Mouse (Mus musculus): ENCODE data around the gene Pakap. TPM values are rescaled to one million over a fixed set of nuclear protein-coding genes. Genes with fewer than 3 reads are reported as not detected.

The Pakap gene
- total and polyA plus RNA-seq, 2 experiments: 0.06 to 0.18 TPM

DNA sequence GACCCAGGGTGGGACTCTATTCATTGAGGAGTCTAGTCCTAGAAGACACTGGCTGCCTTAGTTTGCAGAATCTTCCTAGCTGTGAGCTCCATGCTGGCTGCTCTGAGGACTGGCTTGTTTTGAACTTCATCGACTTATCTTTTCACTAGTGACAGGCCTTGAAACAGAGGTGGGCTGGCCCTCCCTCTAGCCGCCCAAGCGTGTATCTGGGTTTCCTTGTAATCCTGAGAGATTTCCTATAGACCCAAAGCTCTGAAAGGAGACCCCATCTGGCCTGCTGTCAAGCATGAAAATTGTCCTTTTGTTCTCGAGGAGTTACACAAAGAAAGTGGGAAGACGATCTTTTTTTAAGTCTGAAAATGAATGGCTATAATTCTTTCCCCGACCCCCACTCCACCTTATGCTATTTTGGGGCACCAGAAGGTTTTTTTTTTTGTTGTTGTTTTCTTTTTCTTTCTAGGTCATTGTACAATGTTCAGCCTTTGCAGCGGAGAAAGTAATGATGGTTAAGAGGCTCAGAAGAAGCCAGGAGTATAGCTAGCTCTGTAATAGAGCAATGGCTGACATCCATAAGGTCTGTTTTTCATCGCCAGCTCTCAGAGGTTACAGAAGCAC is 256.8 kb downstream of the Pakap start:
- no peak for DNase-seq (ENCODE audit: extremely low read depth, low read depth, low spot score)
- no peak overlapping the region for H3K4me3 ChIP-seq (ENCODE audit: insufficient read depth, low read depth, low read length)
- H3K36me3 ChIP-seq (ENCODE audit: control insufficient read depth, insufficient read depth, low read length): no peaks in the 10 kb centered on the region
- no peaks in the 10 kb centered on the region for H3K79me2 ChIP-seq (ENCODE audit: control insufficient read depth, insufficient read depth, low read length)
- H3K27me3 ChIP-seq (ENCODE audit: control insufficient read depth, insufficient read depth, low read length): no peaks in the 10 kb centered on the region
- TF ChIP-seq CTCF (IDR thresholded peaks at IDR 0.05; ENCODE audit: low read depth, low read length): no peak
- no peak for TF ChIP-seq POLR2A (IDR thresholded peaks at IDR 0.05; ENCODE audit: extremely low read depth, insufficient read depth, low read length)
- peaks cover 3% of the 10 kb centered on the region; the same call in 1 of the 2 replicates for H3K4me1 ChIP-seq (ENCODE audit: control insufficient read depth, insufficient read depth, low read length)
- WGBS: 79% methylated on average over 8 of the region's 8 CpGs
- no peak overlapping the region for H3K27ac ChIP-seq (replicated peaks; ENCODE audit: insufficient read depth, low read depth, low read length)
- no peak overlapping the region for H3K9ac ChIP-seq (ENCODE audit: low read depth, low read length)

GRCm38 (mm10) chr4:57826272-57826671 is 258.3 kb downstream of the Pakap start:
- H3K27me3 ChIP-seq (ENCODE audit: control insufficient read depth, insufficient read depth, low read length): no peaks in the 10 kb centered on the region
- peaks cover 3% of the 10 kb centered on the region; the same call in 1 of the 2 replicates for H3K4me1 ChIP-seq (ENCODE audit: control insufficient read depth, insufficient read depth, low read length)
- TF ChIP-seq POLR2A (IDR thresholded peaks at IDR 0.05; ENCODE audit: extremely low read depth, insufficient read depth, low read length): no peak
- no peak for TF ChIP-seq CTCF (IDR thresholded peaks at IDR 0.05; ENCODE audit: low read depth, low read length)
- H3K9ac ChIP-seq (ENCODE audit: low read depth, low read length): no peak overlapping the region
- 90% methylated on average over 7 of the region's 7 CpGs for WGBS
- no peaks in the 10 kb centered on the region for H3K36me3 ChIP-seq (ENCODE audit: control insufficient read depth, insufficient read depth, low read length)
- no peak overlapping the region for H3K4me3 ChIP-seq (ENCODE audit: insufficient read depth, low read depth, low read length)
- H3K79me2 ChIP-seq (ENCODE audit: control insufficient read depth, insufficient read depth, low read length): no peaks in the 10 kb centered on the region
- H3K27ac ChIP-seq (replicated peaks; ENCODE audit: insufficient read depth, low read depth, low read length): no peak overlapping the region
- no peak for DNase-seq (ENCODE audit: extremely low read depth, low read depth, low spot score)

DNA sequence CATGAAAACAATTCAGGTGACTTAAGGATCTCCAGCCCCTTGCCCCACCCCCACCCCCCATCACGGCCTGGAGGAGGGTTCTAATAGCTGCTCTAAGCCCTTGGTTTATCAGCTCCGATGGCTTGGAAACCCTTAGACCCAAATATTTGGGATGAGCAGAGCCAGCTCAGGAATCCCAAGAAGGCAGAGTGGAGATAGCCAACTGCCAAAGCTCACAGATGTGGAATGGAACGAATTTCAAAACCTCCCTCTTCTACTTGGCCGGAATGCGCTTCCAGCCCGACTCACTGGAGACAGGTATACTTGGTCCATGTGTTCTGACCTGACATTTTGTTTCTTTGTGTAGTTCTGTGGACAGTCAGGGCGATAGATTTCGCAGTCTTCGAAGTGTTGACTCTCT is 261.2 kb downstream of the Pakap start:
- Histone ChIP-seq H3K4me3 (ENCODE audit: insufficient read depth, low read depth, low read length) (no peak overlapping the region), H3K36me3 (ENCODE audit: control insufficient read depth, insufficient read depth, low read length) (no peaks in the 10 kb centered on the region), H3K4me1 (ENCODE audit: control insufficient read depth, insufficient read depth, low read length) (peaks cover 3% of the 10 kb centered on the region; the same call in 1 of the 2 replicates), H3K79me2 (ENCODE audit: control insufficient read depth, insufficient read depth, low read length) (no peaks in the 10 kb centered on the region; the same call in 1 of the 2 replicates), H3K27me3 (ENCODE audit: control insufficient read depth, insufficient read depth, low read length) (no peaks in the 10 kb centered on the region), H3K9ac (ENCODE audit: low read depth, low read length) (no peak overlapping the region), H3K27ac (replicated peaks; ENCODE audit: insufficient read depth, low read depth, low read length) (no peak overlapping the region)
- no peak for DNase-seq (ENCODE audit: extremely low read depth, low read depth, low spot score)
- no peak for TF ChIP-seq CTCF (IDR thresholded peaks at IDR 0.05; ENCODE audit: low read depth, low read length)
- no peak for TF ChIP-seq POLR2A (IDR thresholded peaks at IDR 0.05; ENCODE audit: extremely low read depth, insufficient read depth, low read length)
- WGBS: 78% methylated on average over 9 of the region's 9 CpGs

DNA sequence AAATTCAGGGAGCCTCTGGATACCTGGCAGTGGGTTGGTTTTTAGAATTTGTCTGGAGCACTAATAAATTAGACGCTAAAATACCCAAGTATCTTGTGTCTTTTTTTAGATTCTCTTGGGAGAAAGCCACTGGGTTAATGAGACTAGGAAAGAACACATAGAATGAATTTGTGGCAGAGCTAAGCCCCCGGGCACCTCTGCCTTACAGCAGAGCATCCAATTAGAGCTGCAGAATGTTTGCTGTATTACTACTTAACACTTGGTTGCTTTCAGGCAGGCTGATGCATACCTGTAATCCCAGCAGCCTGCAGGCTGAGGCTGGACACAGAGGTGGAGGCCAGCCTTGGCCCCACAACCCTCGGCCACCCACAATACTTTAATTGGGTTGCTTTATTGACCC is 261.8 kb downstream of the Pakap start:
- DNase-seq (ENCODE audit: extremely low read depth, low read depth, low spot score): no peak
- Histone ChIP-seq H3K9ac (ENCODE audit: low read depth, low read length) (no peak overlapping the region), H3K4me1 (ENCODE audit: control insufficient read depth, insufficient read depth, low read length) (peaks cover 3% of the 10 kb centered on the region; the same call in 1 of the 2 replicates), H3K27ac (replicated peaks; ENCODE audit: insufficient read depth, low read depth, low read length) (no peak overlapping the region), H3K36me3 (ENCODE audit: control insufficient read depth, insufficient read depth, low read length) (no peaks in the 10 kb centered on the region), H3K27me3 (ENCODE audit: control insufficient read depth, insufficient read depth, low read length) (no peaks in the 10 kb centered on the region), H3K79me2 (ENCODE audit: control insufficient read depth, insufficient read depth, low read length) (no peaks in the 10 kb centered on the region; the same call in 1 of the 2 replicates), H3K4me3 (ENCODE audit: insufficient read depth, low read depth, low read length) (no peak overlapping the region)
- TF ChIP-seq CTCF (IDR thresholded peaks at IDR 0.05; ENCODE audit: low read depth, low read length) (no peak), POLR2A (IDR thresholded peaks at IDR 0.05; ENCODE audit: extremely low read depth, insufficient read depth, low read length) (no peak)
- 90% methylated on average over 3 of the region's 3 CpGs for WGBS

DNA sequence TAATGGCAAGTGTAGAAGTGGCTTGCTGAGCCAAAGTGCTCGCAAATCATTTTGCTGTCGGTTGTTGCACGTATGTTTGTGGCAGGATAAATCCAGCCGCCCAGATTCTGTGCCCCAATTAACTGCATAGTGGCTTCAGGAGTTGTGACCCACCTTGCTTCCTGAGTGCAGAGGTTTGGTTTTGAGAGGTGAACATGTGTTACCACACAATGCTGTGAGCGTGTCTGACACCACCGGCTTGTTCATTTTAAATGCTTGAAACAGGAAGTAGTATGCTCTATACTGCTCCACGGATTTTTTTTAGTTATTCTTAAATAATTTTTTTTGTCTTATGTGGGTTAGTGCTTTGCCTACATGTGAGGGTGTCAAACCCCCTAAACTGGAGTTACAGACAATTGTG is 264.3 kb downstream of the Pakap start:
- no peaks in the 10 kb centered on the region; the same call in 1 of the 2 replicates for H3K79me2 ChIP-seq (ENCODE audit: control insufficient read depth, insufficient read depth, low read length)
- H3K27me3 ChIP-seq (ENCODE audit: control insufficient read depth, insufficient read depth, low read length): no peaks in the 10 kb centered on the region
- H3K4me1 ChIP-seq (ENCODE audit: control insufficient read depth, insufficient read depth, low read length): peaks cover 3% of the 10 kb centered on the region; the same call in 1 of the 2 replicates
- WGBS: 79% methylated on average over 7 of the region's 7 CpGs
- no peak overlapping the region for H3K4me3 ChIP-seq (ENCODE audit: insufficient read depth, low read depth, low read length)
- DNase-seq (ENCODE audit: extremely low read depth, low read depth, low spot score): no peak
- no peaks in the 10 kb centered on the region for H3K36me3 ChIP-seq (ENCODE audit: control insufficient read depth, insufficient read depth, low read length)
- TF ChIP-seq CTCF (IDR thresholded peaks at IDR 0.05; ENCODE audit: low read depth, low read length) (no peak), POLR2A (IDR thresholded peaks at IDR 0.05; ENCODE audit: extremely low read depth, insufficient read depth, low read length) (no peak)
- H3K27ac ChIP-seq (replicated peaks; ENCODE audit: insufficient read depth, low read depth, low read length): no peak overlapping the region
- no peak overlapping the region for H3K9ac ChIP-seq (ENCODE audit: low read depth, low read length)

- Histone ChIP-seq H3K4me3 (ENCODE audit: insufficient read depth, low read depth, low read length) (no peak overlapping the region), H3K27me3 (ENCODE audit: control insufficient read depth, insufficient read depth, low read length) (no peaks in the 10 kb centered on the region), H3K36me3 (ENCODE audit: control insufficient read depth, insufficient read depth, low read length) (no peaks in the 10 kb centered on the region), H3K79me2 (ENCODE audit: control insufficient read depth, insufficient read depth, low read length) (no peaks in the 10 kb centered on the region; the same call in 1 of the 2 replicates), H3K4me1 (ENCODE audit: control insufficient read depth, insufficient read depth, low read length) (peaks cover 1% of the 10 kb centered on the region; the same call in 1 of the 2 replicates), H3K27ac (replicated peaks; ENCODE audit: insufficient read depth, low read depth, low read length) (no peak overlapping the region), H3K9ac (ENCODE audit: low read depth, low read length) (no peak overlapping the region)
- no peak for DNase-seq (ENCODE audit: extremely low read depth, low read depth, low spot score)
- WGBS: 81% methylated on average over 4 of the region's 4 CpGs
- no peak for TF ChIP-seq POLR2A (IDR thresholded peaks at IDR 0.05; ENCODE audit: extremely low read depth, insufficient read depth, low read length)
- no peak for TF ChIP-seq CTCF (IDR thresholded peaks at IDR 0.05; ENCODE audit: low read depth, low read length)
These were observed 265.1 kb downstream of the Pakap start for GRCm38 (mm10) chr4:57833060-57833459.

Measured in liver, adult 2 months (tissue).